Mouse (Mus musculus) hindbrain, embryonic 16.5 days (tissue): ENCODE measurements at regions not wholly inside any gene's neighbourhood (a gene's known extent, or its start where the extent isn't known, plus 50 kb on each side); places are given as distances from the start of the nearest gene placed in this dataset.

Experiments
- ATAC-seq: fragments of 200-750 bp; cut with Nextera tagmentation; 2 replicates; pipeline ENCODE4 v1.8.0; 2017; ENCODE audit warnings: moderate TSS enrichment, moderate library complexity
- H3K27ac ChIP-seq: fragments of 300-500 bp; sonication (generic); 2 replicates; pipeline ENCODE4 v1.5.1; 2014; ENCODE audit warnings: low read depth, mild to moderate bottlenecking, control low read depth, low read length, moderate library complexity
- H3K27me3 ChIP-seq: fragments of 300-500 bp; sonication (generic); replicated peaks from 2 replicates; pipeline ENCODE4 v1.6.1; 2014; ENCODE audit warnings: low read length; ENCODE audit not compliant: control insufficient read depth, insufficient read depth
- H3K36me3 ChIP-seq: fragments of 300-500 bp; sonication (generic); 2 replicates; pipeline ENCODE4 v1.6.1; 2014; ENCODE audit warnings: mild to moderate bottlenecking, low read length, moderate library complexity, mixed read lengths; ENCODE audit not compliant: control insufficient read depth, insufficient read depth
- H3K4me1 ChIP-seq: fragments of 300-500 bp; sonication (generic); 2 replicates; pipeline ENCODE4 v1.6.1; 2014; ENCODE audit warnings: low read depth, low read length; ENCODE audit not compliant: control insufficient read depth, insufficient read depth
- H3K4me2 ChIP-seq: fragments of 300-500 bp; sonication (generic); 2 replicates; pipeline ENCODE4 v1.6.1; 2014; ENCODE audit warnings: mild to moderate bottlenecking, low read length, control low read depth, moderate library complexity
- H3K4me3 ChIP-seq: fragments of 300-500 bp; sonication (generic); 2 replicates; pipeline ENCODE4 v1.5.1; 2014; ENCODE audit warnings: mild to moderate bottlenecking, low read length, control low read depth, moderate library complexity
- H3K9ac ChIP-seq: fragments of 300-500 bp; sonication (generic); 2 replicates; pipeline ENCODE4 v1.6.1; 2014; ENCODE audit warnings: low read depth, mild to moderate bottlenecking, control low read depth, low read length, moderate library complexity
- H3K9me3 ChIP-seq: fragments of 300-500 bp; sonication (generic); 2 replicates; pipeline ENCODE4 v1.6.1; 2014; ENCODE audit warnings: mild to moderate bottlenecking, low read length, moderate library complexity; ENCODE audit not compliant: control insufficient read depth
- WGBS: fragments of 180-500 bp; shearing (Covaris S2); extraction: QIAGEN DNeasy Blood & Tissue Kit; methylation state at CpG from one replicate; pipeline ENCODE4 v1.1.7; 2014; 5-methylcytosine and 5-hydroxymethylcytosine counted together

- no peaks in the 10 kb centered on the region for H3K9me3 ChIP-seq
- no peak overlapping the region for H3K9ac ChIP-seq
- ATAC-seq: no peak
- WGBS: 86% methylated on average over 4 of the region's 4 CpGs
- H3K4me3 ChIP-seq: no peak overlapping the region
- no peaks in the 10 kb centered on the region for H3K36me3 ChIP-seq
- H3K27me3 ChIP-seq: no peaks in the 10 kb centered on the region
- no peaks in the 10 kb centered on the region for H3K4me1 ChIP-seq
- no peak overlapping the region for H3K27ac ChIP-seq
- H3K4me2 ChIP-seq: no peak overlapping the region
These were observed 516.6 kb upstream of the Tnp1 start for GRCm38 (mm10) chr1:73532316-73532715.

- no peak overlapping the region for H3K9ac ChIP-seq
- 80% methylated on average over 3 of the region's 3 CpGs for WGBS
- H3K4me2 ChIP-seq: no peak overlapping the region
- H3K36me3 ChIP-seq: no peaks in the 10 kb centered on the region
- no peak overlapping the region for H3K27ac ChIP-seq
- no peak for ATAC-seq
- no peak overlapping the region for H3K4me3 ChIP-seq
- H3K4me1 ChIP-seq: no peaks in the 10 kb centered on the region
- H3K9me3 ChIP-seq: no peaks in the 10 kb centered on the region
- no peaks in the 10 kb centered on the region for H3K27me3 ChIP-seq
These were observed 516.1 kb upstream of the Tnp1 start for GRCm38 (mm10) chr1:73531831-73532230.

GRCm38 (mm10) chr1:73530326-73530725 lies 514.6 kb upstream of the Tnp1 start:
- H3K27me3 ChIP-seq: no peaks in the 10 kb centered on the region

GRCm38 (mm10) chr1:73528623-73529022 lies 512.9 kb upstream of the Tnp1 start:
- ATAC-seq: no peak
- Histone ChIP-seq H3K4me2 (no peak overlapping the region), H3K4me3 (no peak overlapping the region), H3K9ac (no peak overlapping the region), H3K9me3 (no peaks in the 10 kb centered on the region), H3K36me3 (no peaks in the 10 kb centered on the region), H3K27ac (no peak overlapping the region), H3K27me3 (no peaks in the 10 kb centered on the region), H3K4me1 (no peaks in the 10 kb centered on the region)
- WGBS: 93% methylated on average over 1 of the region's 1 CpGs

More at GRCm38 (mm10) chr1:73530326-73530725, 514.6 kb upstream of the Tnp1 start:
- Histone ChIP-seq H3K9ac (no peak overlapping the region), H3K9me3 (no peaks in the 10 kb centered on the region), H3K36me3 (no peaks in the 10 kb centered on the region), H3K4me1 (no peaks in the 10 kb centered on the region), H3K4me2 (no peak overlapping the region), H3K4me3 (no peak overlapping the region), H3K27ac (no peak overlapping the region)
- 22% methylated on average over 2 of the region's 2 CpGs for WGBS
- ATAC-seq: no peak

GRCm38 (mm10) chr1:73516441-73516840 lies 500.7 kb upstream of the Tnp1 start:
- Histone ChIP-seq H3K9ac (no peak overlapping the region), H3K36me3 (no peaks in the 10 kb centered on the region), H3K4me2 (no peak overlapping the region), H3K9me3 (no peaks in the 10 kb centered on the region), H3K4me3 (no peak overlapping the region), H3K4me1 (no peaks in the 10 kb centered on the region), H3K27ac (no peak overlapping the region), H3K27me3 (no peaks in the 10 kb centered on the region)
- WGBS: 87% methylated on average over 8 of the region's 8 CpGs
- ATAC-seq: no peak

GRCm38 (mm10) chr1:73515781-73516180 lies 500.1 kb upstream of the Tnp1 start:
- 93% methylated on average over 5 of the region's 5 CpGs for WGBS
- Histone ChIP-seq H3K36me3 (no peaks in the 10 kb centered on the region), H3K4me2 (no peak overlapping the region), H3K9ac (no peak overlapping the region), H3K27ac (no peak overlapping the region), H3K27me3 (no peaks in the 10 kb centered on the region), H3K4me3 (no peak overlapping the region), H3K9me3 (no peaks in the 10 kb centered on the region), H3K4me1 (no peaks in the 10 kb centered on the region)
- no peak for ATAC-seq

GRCm38 (mm10) chr1:73513822-73514221 lies 498.1 kb upstream of the Tnp1 start:
- Histone ChIP-seq H3K27me3 (no peaks in the 10 kb centered on the region), H3K4me1 (no peaks in the 10 kb centered on the region), H3K4me2 (no peak overlapping the region), H3K4me3 (no peak overlapping the region), H3K36me3 (no peaks in the 10 kb centered on the region), H3K27ac (no peak overlapping the region), H3K9ac (no peak overlapping the region), H3K9me3 (no peaks in the 10 kb centered on the region)
- ATAC-seq: no peak
- WGBS: 28% methylated on average over 5 of the region's 5 CpGs

- Histone ChIP-seq H3K9me3 (no peaks in the 10 kb centered on the region), H3K27ac (no peak overlapping the region), H3K9ac (no peak overlapping the region), H3K4me1 (no peaks in the 10 kb centered on the region), H3K4me3 (no peak overlapping the region), H3K4me2 (no peak overlapping the region), H3K36me3 (no peaks in the 10 kb centered on the region), H3K27me3 (no peaks in the 10 kb centered on the region)
- no peak for ATAC-seq
- 97% methylated on average over 2 of the region's 2 CpGs for WGBS
These were observed 497.1 kb upstream of the Tnp1 start for GRCm38 (mm10) chr1:73512836-73513235.

- no peaks in the 10 kb centered on the region for H3K9me3 ChIP-seq
- no peaks in the 10 kb centered on the region for H3K36me3 ChIP-seq
- WGBS: 61% methylated on average over 10 of the region's 10 CpGs
- no peak overlapping the region for H3K9ac ChIP-seq
- H3K27me3 ChIP-seq: no peaks in the 10 kb centered on the region
- no peak for ATAC-seq
- H3K4me1 ChIP-seq: no peaks in the 10 kb centered on the region
- H3K4me2 ChIP-seq: no peak overlapping the region
- H3K4me3 ChIP-seq: no peak overlapping the region
- no peak overlapping the region for H3K27ac ChIP-seq
These were observed 491.5 kb upstream of the Tnp1 start for GRCm38 (mm10) chr1:73507071-73507754.

GRCm38 (mm10) chr1:73503611-73504010 lies 487.9 kb upstream of the Tnp1 start:
- no peak overlapping the region for H3K9ac ChIP-seq
- no peak overlapping the region for H3K4me2 ChIP-seq
- no peaks in the 10 kb centered on the region for H3K27me3 ChIP-seq
- H3K4me1 ChIP-seq: no peaks in the 10 kb centered on the region
- H3K27ac ChIP-seq: no peak overlapping the region
- no peak for ATAC-seq
- H3K9me3 ChIP-seq: no peaks in the 10 kb centered on the region
- WGBS: 88% methylated on average over 4 of the region's 4 CpGs
- no peaks in the 10 kb centered on the region for H3K36me3 ChIP-seq
- H3K4me3 ChIP-seq: no peak overlapping the region
